Mouse (Mus musculus) thymus, adult 2 months (tissue): Measurements from ENCODE around the gene Ap3b2.

Experiments
- CTCF ChIP-seq: fragments of 200-500 bp; IDR thresholded peaks from 2 replicates; pipeline ENCODE4 v1.5.1; 2012; ENCODE audit warnings: mild to moderate bottlenecking, control low read depth, low read length, moderate library complexity, borderline replicate concordance; ENCODE audit not compliant: control insufficient read depth, poor library complexity, insufficient read depth; ENCODE audit errors: extremely low read depth
- POLR2A ChIP-seq: fragments of 200-500 bp; IDR thresholded peaks from 2 replicates; pipeline ENCODE4 v1.6.1; 2012; ENCODE audit warnings: mild to moderate bottlenecking, low read length, control low read depth, moderate library complexity; ENCODE audit not compliant: control insufficient read depth, poor library complexity, insufficient read depth; ENCODE audit errors: extremely low read depth

DNA sequence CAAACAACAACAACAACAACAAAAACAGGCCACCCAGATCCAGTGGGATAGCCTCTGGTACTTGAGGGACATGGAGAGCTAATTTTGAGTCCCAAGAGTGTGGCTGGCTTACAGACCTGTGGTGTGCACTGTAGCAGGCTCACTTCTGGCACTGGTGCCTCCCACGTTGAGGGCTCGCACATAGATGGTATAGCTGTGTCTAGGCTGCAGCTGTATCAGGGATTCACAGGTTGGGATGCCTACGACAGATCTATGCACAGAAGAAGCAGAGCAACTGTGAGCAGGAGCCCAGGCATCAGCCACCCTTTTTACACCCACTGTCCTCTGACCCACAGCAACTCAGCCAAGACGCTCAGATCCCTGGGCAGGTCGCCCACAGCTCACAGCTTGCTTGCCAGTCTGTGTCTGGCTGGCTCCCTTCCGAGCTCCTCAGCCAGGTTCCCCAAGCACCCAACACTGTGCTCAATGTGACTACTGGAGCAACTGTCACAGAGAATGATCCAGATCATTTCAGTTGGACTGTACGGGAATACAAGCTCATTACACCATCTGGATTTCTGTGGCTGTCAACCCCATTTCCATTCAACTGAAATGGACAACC is 48.3 kb upstream of the Ap3b2 start:
- TF ChIP-seq CTCF (no peak), POLR2A (no peak)
